Mouse (Mus musculus) ES-E14 (cell line): ENCODE data around the gene Gm49398. TPM values are rescaled to one million over a fixed set of nuclear protein-coding genes. Genes with fewer than 3 reads are reported as not detected.
A peak's percentile ranks its signal among the peaks of the same experiment; 100 is the strongest.

Experiments used
- DNase-seq: peaks from one replicate; pipeline ENCODE4 v3.0.0-alpha.2; 2013; ENCODE audit warnings: low read depth, low spot score
- H3K27ac ChIP-seq: 2 replicates; pipeline ENCODE4 v1.5.1; 2012; ENCODE audit warnings: low read depth, mild to moderate bottlenecking, low read length, moderate library complexity, mixed read lengths; ENCODE audit not compliant: poor library complexity, insufficient read depth, severe bottlenecking
- H3K36me3 ChIP-seq: 2 replicates; pipeline ENCODE4 v1.6.1; 2012; ENCODE audit warnings: mild to moderate bottlenecking, low read length, moderate library complexity, mixed read lengths; ENCODE audit not compliant: control insufficient read depth, poor library complexity, insufficient read depth, severe bottlenecking
- H3K4me1 ChIP-seq, 2 experiments: fragments of 150-350 bp in 1 of 2; sonication (generic) in 1 of 2; 2 replicates each; pipeline ENCODE4 v1.6.1; 2012; ENCODE audit warnings: low read length in 2 of 2, mild to moderate bottlenecking in 1 of 2, mixed read lengths in 1 of 2; ENCODE audit not compliant: control insufficient read depth in 2 of 2, insufficient read depth in 2 of 2, poor library complexity in 1 of 2
- H3K4me3 ChIP-seq, 2 experiments: fragments of 150-350 bp in 1 of 2; sonication (generic) in 1 of 2; 2 replicates each; pipeline ENCODE4 v1.5.1; 2012; ENCODE audit warnings: low read length in 2 of 2, low read depth in 1 of 2, mild to moderate bottlenecking in 1 of 2, mixed read lengths in 1 of 2; ENCODE audit not compliant: insufficient read depth in 1 of 2, poor library complexity in 1 of 2, severe bottlenecking in 1 of 2
- H3K9ac ChIP-seq: 2 replicates; pipeline ENCODE4 v1.6.1; 2012; ENCODE audit warnings: low read depth, mild to moderate bottlenecking, low read length, mixed read lengths; ENCODE audit not compliant: poor library complexity, insufficient read depth, severe bottlenecking
- H3K9me3 ChIP-seq: fragments of 150-350 bp; sonication (generic); 2 replicates; pipeline ENCODE4 v1.6.1; 2012; ENCODE audit warnings: low read depth, mild to moderate bottlenecking, low read length; ENCODE audit not compliant: control insufficient read depth, insufficient read depth
- CHD2 ChIP-seq: IDR thresholded peaks from 2 replicates; pipeline ENCODE4 v1.6.1; 2014; ENCODE audit warnings: mild to moderate bottlenecking, low read depth, low read length, inconsistent platforms
- HCFC1 ChIP-seq: IDR thresholded peaks from 2 replicates; pipeline ENCODE4 v1.6.1; 2012; ENCODE audit warnings: low read length, inconsistent platforms, borderline replicate concordance; ENCODE audit not compliant: insufficient read depth
- MAFK ChIP-seq: IDR thresholded peaks from 2 replicates; pipeline ENCODE4 v1.6.1; 2014; ENCODE audit warnings: mild to moderate bottlenecking, low read depth, low read length, inconsistent platforms; ENCODE audit not compliant: insufficient read depth
- ZC3H11A ChIP-seq: IDR thresholded peaks from 2 replicates; pipeline ENCODE4 v1.6.1; 2012; ENCODE audit warnings: low read depth, mild to moderate bottlenecking, inconsistent platforms, low read length, borderline replicate concordance
- ZNF384 ChIP-seq: IDR thresholded peaks from 2 replicates; pipeline ENCODE4 v1.6.1; 2012; ENCODE audit warnings: low read depth, low read length, inconsistent platforms
- in situ Hi-C, 2 experiments: fragments of 600-800 bp; cut with MboI; formaldehyde crosslinking; loops; one replicate each; pipeline ENCODE4 v1.15.1; 2025; ENCODE audit warnings: low sequenced_read_pairs in 2 of 2, inconsistent platforms in 1 of 2; ENCODE audit not compliant: unreplicated experiment in 2 of 2
- total RNA-seq: library from RNA; depleted of rRNA; stranded (reverse); fragments of 300-350 nt; gene quantifications from 2 replicates; pipeline ENCODE4 v1.2.3, GENCODE M21; 2012; rRNA removed

Gm49398 gene
- not detected in 2 replicates for total RNA-seq

DNA sequence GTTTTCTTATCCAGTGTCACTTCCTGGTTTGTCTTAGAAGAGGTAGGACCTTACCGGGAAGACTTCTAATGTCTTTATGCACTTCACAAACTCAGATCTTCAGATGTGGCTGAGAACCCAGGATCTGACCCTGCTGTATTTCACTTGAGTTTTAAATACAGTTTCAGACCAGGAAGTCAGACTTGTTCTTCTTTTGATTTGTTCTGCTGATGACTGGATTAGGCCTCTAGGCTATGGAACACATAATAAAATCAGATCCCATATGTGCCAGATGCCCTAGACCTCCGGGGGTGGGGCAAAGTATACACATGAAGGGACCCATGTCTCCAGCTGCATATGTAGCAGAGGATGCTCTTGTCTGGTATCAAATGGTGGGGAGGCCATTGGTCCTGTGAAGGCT, at the start of gene Gm49398:
TSS of gene Gm49398 (minus strand) at position 101 of the 400 bp plus-strand sequence.
- H3K36me3 ChIP-seq, result no peaks in the 10 kb centered on the region
- no peak within 1 kb of the TSS for H3K4me3 ChIP-seq
- DNase-seq, result no peak
- no peak within 1 kb of the TSS for H3K27ac ChIP-seq
- in situ Hi-C loops, result no loop called here
- no peaks in the 10 kb centered on the region for H3K4me1 ChIP-seq
- no peak for TF ChIP-seq CHD2
- no peak for TF ChIP-seq ZNF384
- no peak for TF ChIP-seq ZC3H11A
- TF ChIP-seq HCFC1, result no peak
- no peak for TF ChIP-seq MAFK
- H3K9ac ChIP-seq, result no peak within 1 kb of the TSS
- H3K9me3 ChIP-seq, result no peaks in the 10 kb centered on the region

DNA sequence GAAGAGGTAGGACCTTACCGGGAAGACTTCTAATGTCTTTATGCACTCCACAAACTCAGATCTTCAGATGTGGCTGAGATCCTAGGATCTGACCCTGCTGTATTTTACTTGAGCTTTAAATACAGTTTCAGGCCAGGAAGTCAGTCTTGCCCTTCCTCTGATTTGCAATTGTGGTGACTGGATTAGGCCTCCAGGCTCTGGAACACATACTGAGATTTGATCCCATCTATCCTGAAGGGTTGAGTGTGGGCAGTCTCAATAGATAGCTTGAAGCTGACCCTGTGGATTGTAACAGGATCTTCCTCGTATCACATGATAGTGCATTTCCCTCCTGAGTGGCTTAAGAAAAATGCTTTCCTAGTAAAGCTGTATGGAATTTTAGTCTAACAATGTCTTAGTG, 33.4 kb downstream of the Gm49398 start, which contains the start of gene Cts8:
TSS of gene Cts8 (minus strand) at position 101 of the 400 bp plus-strand sequence.
- in situ Hi-C loops, result no loop called here
- Histone ChIP-seq H3K4me1 (no peaks in the 10 kb centered on the region), H3K9me3 (no peaks in the 10 kb centered on the region), H3K27ac (no peak within 1 kb of the TSS), H3K4me3 (no peak within 1 kb of the TSS), H3K9ac (no peak within 1 kb of the TSS), H3K36me3 (no peaks in the 10 kb centered on the region)
- no peak for TF ChIP-seq MAFK
- TF ChIP-seq ZC3H11A, result no peak
- no peak for TF ChIP-seq CHD2
- TF ChIP-seq HCFC1, result no peak
- no peak for TF ChIP-seq ZNF384
- no peak for DNase-seq

DNA sequence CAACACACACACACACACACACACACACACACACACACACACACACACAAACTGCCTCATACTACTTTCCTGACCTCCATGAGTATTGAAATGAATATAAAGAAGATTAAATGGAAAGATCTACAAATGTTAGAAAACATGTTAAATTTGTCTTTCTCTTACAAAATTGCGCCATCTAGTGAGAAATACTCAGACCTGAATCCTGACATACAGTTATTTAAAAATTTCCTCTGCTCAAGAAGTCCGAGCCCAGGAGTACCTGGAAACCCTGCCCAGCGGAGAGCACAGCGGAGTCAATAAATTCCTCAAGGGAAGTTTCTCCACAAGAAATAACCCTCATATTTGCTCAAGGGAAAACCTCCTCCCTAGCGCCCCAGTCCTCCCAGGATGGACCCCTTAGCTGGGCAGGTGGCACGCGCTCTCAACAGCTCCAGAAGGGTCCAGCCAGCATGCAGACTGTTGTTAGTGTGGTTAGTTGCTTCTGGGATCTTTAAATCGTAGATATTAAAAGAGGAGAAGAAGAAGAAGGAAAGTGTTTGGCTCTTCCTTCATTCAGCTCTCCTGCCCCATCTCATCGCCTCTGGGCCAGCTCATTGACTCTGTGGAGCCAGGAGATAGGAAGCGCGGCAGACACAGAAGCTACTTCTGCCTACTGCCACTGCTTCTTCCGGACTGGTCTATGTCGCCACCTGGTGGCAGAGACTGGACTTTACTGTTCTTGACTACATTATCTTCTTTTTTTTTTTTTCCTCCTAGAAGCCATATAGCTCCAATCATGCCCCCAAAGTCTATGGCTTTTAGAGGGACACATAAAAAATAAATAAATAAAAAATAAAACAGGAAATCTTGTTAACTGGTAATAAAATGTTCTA, 47.3 kb downstream of the Gm49398 start:
- in situ Hi-C loops, result no loop called here
- TF ChIP-seq ZNF384, result peak; percentile 97
- no peak for TF ChIP-seq CHD2
- peak; percentile 71; the same call in 1 of the 2 replicates for TF ChIP-seq ZC3H11A
- TF ChIP-seq MAFK, result no peak

DNA sequence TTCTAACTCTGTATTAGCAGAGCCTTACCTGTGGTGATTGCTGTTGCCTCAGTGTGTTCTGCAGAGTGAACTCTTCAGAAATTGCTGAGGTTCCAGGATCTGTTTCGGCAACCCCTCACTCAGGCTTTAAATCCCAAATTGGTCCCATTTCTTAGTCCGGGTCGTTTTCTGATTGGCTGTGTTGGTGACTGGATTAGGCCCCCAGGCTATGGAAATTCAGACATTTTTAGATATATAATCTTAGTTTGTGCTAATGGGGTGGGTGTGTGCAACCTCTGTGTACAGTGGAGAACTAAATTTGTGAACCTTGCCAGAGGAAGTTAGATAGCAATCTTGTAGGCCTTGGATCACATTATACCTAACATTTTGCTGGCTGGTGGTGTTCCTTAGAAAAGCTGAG, 85.3 kb downstream of the Gm49398 start, which contains the start of gene Cts6:
TSS of gene Cts6 (minus strand) at position 101 of the 400 bp plus-strand sequence.
- H3K4me3 ChIP-seq, result no peak within 1 kb of the TSS
- no peaks in the 10 kb centered on the region for H3K36me3 ChIP-seq
- no peak within 1 kb of the TSS for H3K27ac ChIP-seq
- no peaks in the 10 kb centered on the region for H3K4me1 ChIP-seq
- TF ChIP-seq HCFC1, result no peak
- no peak for TF ChIP-seq MAFK
- no peak for TF ChIP-seq ZNF384
- no peak for TF ChIP-seq CHD2
- TF ChIP-seq ZC3H11A, result no peak
- in situ Hi-C loops, result no loop called here
- DNase-seq, result no peak
- H3K9me3 ChIP-seq, result no peaks in the 10 kb centered on the region
- no peak within 1 kb of the TSS for H3K9ac ChIP-seq

More for the DNA sequence above, 47.3 kb downstream of the Gm49398 start:
- Histone ChIP-seq H3K9ac (peak overlapping the region; percentile 22; the same call in 1 of the 2 replicates), H3K4me1 (no peaks in the 10 kb centered on the region), H3K36me3 (no peaks in the 10 kb centered on the region), H3K9me3 (no peaks in the 10 kb centered on the region), H3K4me3 (peak overlapping the region; percentile 29 to 65), H3K27ac (no peak overlapping the region)
- DNase-seq, result peak; percentile 80

Other genes with a start within 250 kb of the Gm49398 start
- 0.18 TPM in 1 of 2 replicates, not detected in the other for gene Ctsq, start 248.2 kb downstream of the Gm49398 start, total RNA-seq
- gene Ctsr, start 124.6 kb downstream of the Gm49398 start, total RNA-seq, result 0.22 TPM in 1 of 2 replicates, not detected in the other
- not detected in 2 replicates for gene Cts6, start 85.4 kb downstream of the Gm49398 start, total RNA-seq
- gene Cts8, start 33.5 kb downstream of the Gm49398 start, total RNA-seq, result not detected in 2 replicates
- gene Cts7, start 69.4 kb upstream of the Gm49398 start, total RNA-seq, result not detected in 2 replicates